Mouse (Mus musculus): ENCODE measurements around the gene Fam76a.

DNA sequence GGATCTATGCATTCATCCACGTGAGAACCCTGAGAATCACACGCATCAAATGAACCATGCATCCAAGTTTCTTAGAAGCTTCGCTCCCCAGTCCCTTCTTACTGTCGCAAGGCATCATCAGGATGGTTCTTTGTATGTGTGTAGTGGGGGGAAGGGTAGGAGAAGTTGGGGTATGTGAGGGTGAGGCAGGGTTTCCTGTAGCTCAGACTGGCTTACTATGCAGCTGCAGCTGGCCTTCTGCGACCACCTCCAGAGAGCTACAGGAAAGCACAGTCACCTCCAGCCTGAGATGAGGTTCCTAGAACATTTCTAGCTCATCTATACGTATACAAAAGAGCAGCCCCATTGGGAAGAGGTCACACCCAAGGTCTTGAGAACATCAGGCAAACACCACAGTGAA, 10.2 kb downstream of the Fam76a start:
- TF ChIP-seq CTCF (IDR thresholded peaks at IDR 0.05; ENCODE audit: insufficient read depth, low read depth, low read length) (no peak), POLR2A (IDR thresholded peaks at IDR 0.05; ENCODE audit: insufficient read depth, low read depth, low read length) (no peak)
